Mouse (Mus musculus) midbrain, embryonic 13.5 days (tissue): ENCODE measurements at regions not wholly inside any gene's neighbourhood (a gene's known extent, or its start where the extent isn't known, plus 50 kb on each side); places are given as distances from the start of the nearest gene placed in this dataset.

Experiments used
- ATAC-seq: fragments of 200-750 bp; cut with Nextera tagmentation; 2 replicates; pipeline ENCODE4 v1.8.0; 2017; ENCODE audit warnings: mild to moderate bottlenecking, moderate TSS enrichment, moderate library complexity
- H3K27ac ChIP-seq: fragments of 300-500 bp; sonication (generic); 2 replicates; pipeline ENCODE4 v1.5.1; 2015; ENCODE audit warnings: inconsistent platforms, mild to moderate bottlenecking, moderate library complexity
- H3K27me3 ChIP-seq: fragments of 300-500 bp; sonication (generic); 2 replicates; pipeline ENCODE4 v1.6.1; 2015; ENCODE audit warnings: mild to moderate bottlenecking, inconsistent platforms
- H3K36me3 ChIP-seq: fragments of 300-500 bp; sonication (generic); 2 replicates; pipeline ENCODE4 v1.6.1; 2015; ENCODE audit warnings: mild to moderate bottlenecking, inconsistent platforms
- H3K4me1 ChIP-seq: fragments of 300-500 bp; sonication (generic); replicated peaks from 2 replicates; pipeline ENCODE4 v1.6.1; 2015; ENCODE audit warnings: inconsistent platforms
- H3K4me2 ChIP-seq: fragments of 300-500 bp; sonication (generic); replicated peaks from 2 replicates; pipeline ENCODE4 v1.6.1; 2015; ENCODE audit warnings: moderate library complexity, mild to moderate bottlenecking, inconsistent platforms
- H3K4me3 ChIP-seq: fragments of 300-500 bp; sonication (generic); replicated peaks from 2 replicates; pipeline ENCODE4 v1.5.1; 2015; ENCODE audit warnings: mild to moderate bottlenecking, inconsistent platforms
- H3K9ac ChIP-seq: fragments of 300-500 bp; sonication (generic); replicated peaks from 2 replicates; pipeline ENCODE4 v1.6.1; 2015; ENCODE audit warnings: mild to moderate bottlenecking, inconsistent platforms
- H3K9me3 ChIP-seq: fragments of 300-500 bp; sonication (generic); 2 replicates; pipeline ENCODE4 v1.6.1; 2016; ENCODE audit warnings: mild to moderate bottlenecking, inconsistent platforms
- WGBS: fragments of 180-500 bp; shearing (Covaris S2); methylation state at CpG from one replicate; pipeline ENCODE4 v1.1.7; 2015; 5-methylcytosine and 5-hydroxymethylcytosine counted together

DNA sequence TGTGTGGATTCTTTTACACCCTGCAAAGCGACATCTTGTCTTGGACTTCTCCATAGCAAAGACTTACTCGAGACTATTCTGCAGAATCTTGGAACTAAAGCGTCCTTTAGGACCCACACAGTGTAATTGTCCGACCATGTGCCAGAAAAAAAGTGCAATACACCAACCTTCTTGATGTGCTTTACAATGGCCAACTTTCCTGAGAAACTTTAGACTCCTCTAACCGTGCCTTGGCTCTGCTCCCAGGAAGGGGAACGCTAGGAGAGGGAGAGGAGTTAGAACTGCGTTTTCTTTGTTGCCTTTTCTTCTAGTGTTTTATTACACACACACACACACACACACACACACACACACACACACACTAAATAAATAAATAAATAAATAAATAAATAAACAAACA lies 515.1 kb upstream of the Mgmt start:
- Histone ChIP-seq H3K4me2 (no peak overlapping the region), H3K4me3 (no peak overlapping the region), H3K27ac (no peak overlapping the region), H3K9ac (no peak overlapping the region), H3K36me3 (no peaks in the 10 kb centered on the region), H3K27me3 (no peaks in the 10 kb centered on the region), H3K4me1 (no peaks in the 10 kb centered on the region), H3K9me3 (no peaks in the 10 kb centered on the region)
- no peak for ATAC-seq
- WGBS = 86% methylated on average over 6 of the region's 7 CpGs

DNA sequence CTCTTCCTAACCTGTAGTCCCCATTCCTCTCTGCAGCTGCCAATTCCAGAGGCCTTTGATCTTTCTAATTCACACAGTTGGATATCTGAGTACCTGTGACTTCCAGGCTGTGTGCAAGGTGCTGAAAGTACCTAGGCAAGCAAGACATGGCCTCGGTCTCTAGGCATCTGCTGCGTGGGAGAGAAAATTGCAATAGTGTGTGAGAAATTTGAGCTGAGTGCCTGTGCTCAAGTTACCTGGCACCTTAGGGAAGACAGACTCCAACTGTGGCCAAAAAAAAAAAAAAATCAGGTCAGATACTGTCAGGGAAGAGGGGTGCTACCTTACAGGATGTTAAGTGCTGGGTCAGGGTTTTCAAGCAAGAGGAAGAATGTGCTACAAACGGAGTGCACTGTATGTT lies 514.7 kb upstream of the Mgmt start:
- 82% methylated on average over 3 of the region's 3 CpGs for WGBS
- Histone ChIP-seq H3K27me3 (no peaks in the 10 kb centered on the region), H3K4me3 (no peak overlapping the region), H3K9ac (no peak overlapping the region), H3K4me1 (no peaks in the 10 kb centered on the region), H3K9me3 (no peaks in the 10 kb centered on the region), H3K36me3 (no peaks in the 10 kb centered on the region), H3K4me2 (no peak overlapping the region), H3K27ac (no peak overlapping the region)
- no peak for ATAC-seq

DNA sequence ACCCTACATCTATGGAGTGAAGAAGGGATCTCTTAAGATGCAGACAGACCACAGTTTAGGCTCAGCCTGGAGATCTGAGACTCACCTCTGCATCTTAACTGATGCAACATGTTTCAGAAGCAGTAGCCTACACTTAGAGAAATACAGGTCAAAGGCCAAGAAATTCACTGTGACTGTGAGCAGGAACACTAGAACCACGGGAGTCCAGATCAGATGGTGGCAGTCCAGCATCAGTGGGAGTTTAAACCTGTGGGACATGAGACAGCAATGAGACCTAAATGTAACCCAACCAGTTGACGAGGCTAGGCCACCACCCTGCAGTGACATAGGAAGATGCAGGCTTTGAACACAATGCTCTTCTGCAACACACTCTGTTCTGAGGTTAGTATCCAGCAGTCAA lies 511.1 kb upstream of the Mgmt start:
- H3K27me3 ChIP-seq = no peaks in the 10 kb centered on the region
- WGBS = 75% methylated on average over 2 of the region's 2 CpGs
- H3K9me3 ChIP-seq = no peaks in the 10 kb centered on the region
- no peaks in the 10 kb centered on the region for H3K36me3 ChIP-seq
- H3K9ac ChIP-seq = no peak overlapping the region
- no peaks in the 10 kb centered on the region for H3K4me1 ChIP-seq
- ATAC-seq = no peak
- no peak overlapping the region for H3K4me3 ChIP-seq
- no peak overlapping the region for H3K27ac ChIP-seq
- H3K4me2 ChIP-seq = no peak overlapping the region

DNA sequence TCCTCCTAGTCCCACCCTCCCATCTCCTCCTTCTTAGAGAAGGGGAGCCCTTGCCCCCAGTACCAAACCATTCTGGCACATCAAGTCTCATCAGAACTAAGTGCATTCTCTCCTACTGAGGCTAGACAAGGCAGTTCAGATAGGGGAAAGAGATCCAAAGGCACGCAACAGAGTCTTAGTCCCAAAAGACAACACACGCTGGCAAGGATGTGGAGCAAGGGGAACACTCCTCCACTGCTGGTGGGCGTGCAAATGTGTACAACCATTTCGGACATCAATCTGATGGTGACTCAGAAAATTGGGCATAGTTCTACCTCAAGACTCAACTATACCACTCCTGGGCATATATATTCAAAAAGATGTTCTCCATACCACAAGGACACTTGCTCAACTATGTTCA lies 506.7 kb upstream of the Mgmt start:
- Histone ChIP-seq H3K4me3 (no peak overlapping the region), H3K9me3 (no peaks in the 10 kb centered on the region), H3K4me2 (no peak overlapping the region), H3K9ac (no peak overlapping the region), H3K27ac (no peak overlapping the region), H3K27me3 (no peaks in the 10 kb centered on the region), H3K36me3 (no peaks in the 10 kb centered on the region), H3K4me1 (no peaks in the 10 kb centered on the region)
- WGBS = 94% methylated on average over 4 of the region's 4 CpGs
- no peak for ATAC-seq

DNA sequence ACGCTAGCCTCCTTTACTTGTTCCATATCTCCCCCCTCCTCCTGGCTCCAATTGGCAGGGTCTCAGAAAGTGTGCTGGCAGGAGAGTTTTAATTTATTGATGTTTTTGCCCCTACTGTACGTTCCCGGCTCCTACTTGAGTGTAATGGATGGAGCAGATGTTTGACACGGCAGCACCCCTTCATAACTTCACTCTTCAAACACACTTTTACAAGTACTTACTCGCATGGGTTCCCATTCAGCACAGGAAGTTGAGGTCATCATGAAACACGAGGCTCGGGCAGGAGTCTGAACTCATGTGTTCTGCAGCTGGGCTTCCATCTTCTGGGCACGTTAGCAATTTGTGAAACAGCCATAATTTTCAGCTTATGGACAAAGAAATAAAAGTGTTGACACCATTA lies 504.3 kb upstream of the Mgmt start:
- H3K9ac ChIP-seq = no peak overlapping the region
- no peak for ATAC-seq
- no peaks in the 10 kb centered on the region for H3K9me3 ChIP-seq
- H3K36me3 ChIP-seq = no peaks in the 10 kb centered on the region
- H3K4me2 ChIP-seq = no peak overlapping the region
- no peak overlapping the region for H3K27ac ChIP-seq
- H3K4me3 ChIP-seq = no peak overlapping the region
- H3K27me3 ChIP-seq = no peaks in the 10 kb centered on the region
- 79% methylated on average over 8 of the region's 8 CpGs for WGBS
- H3K4me1 ChIP-seq = peaks cover 7% of the 10 kb centered on the region; the same call in 1 of the 2 replicates

DNA sequence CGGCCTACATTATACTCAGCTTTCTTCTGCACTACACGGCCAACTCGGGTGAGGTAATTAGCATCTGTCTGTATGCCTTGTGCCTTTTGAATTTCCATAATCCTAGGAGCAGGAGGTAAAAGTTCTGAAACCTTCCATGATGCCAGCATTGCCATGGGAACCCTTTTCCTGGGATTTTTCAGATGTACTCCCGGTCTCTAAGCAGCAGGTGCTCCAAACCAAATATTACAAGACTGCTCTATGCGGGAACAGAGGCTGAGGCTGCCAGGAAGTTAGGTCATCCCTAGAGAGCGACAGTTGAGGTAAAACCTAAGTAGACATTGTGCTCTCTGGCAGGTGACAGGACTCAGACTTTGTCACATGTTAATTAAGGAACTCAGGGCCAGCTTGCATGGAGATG lies 501.0 kb upstream of the Mgmt start:
- WGBS = 49% methylated on average over 6 of the region's 6 CpGs
- peaks cover 7% of the 10 kb centered on the region; the same call in 1 of the 2 replicates for H3K4me1 ChIP-seq
- H3K36me3 ChIP-seq = no peaks in the 10 kb centered on the region
- no peak overlapping the region for H3K27ac ChIP-seq
- no peaks in the 10 kb centered on the region for H3K27me3 ChIP-seq
- H3K4me3 ChIP-seq = no peak overlapping the region
- ATAC-seq = no peak
- H3K4me2 ChIP-seq = no peak overlapping the region
- H3K9me3 ChIP-seq = no peaks in the 10 kb centered on the region
- no peak overlapping the region for H3K9ac ChIP-seq

DNA sequence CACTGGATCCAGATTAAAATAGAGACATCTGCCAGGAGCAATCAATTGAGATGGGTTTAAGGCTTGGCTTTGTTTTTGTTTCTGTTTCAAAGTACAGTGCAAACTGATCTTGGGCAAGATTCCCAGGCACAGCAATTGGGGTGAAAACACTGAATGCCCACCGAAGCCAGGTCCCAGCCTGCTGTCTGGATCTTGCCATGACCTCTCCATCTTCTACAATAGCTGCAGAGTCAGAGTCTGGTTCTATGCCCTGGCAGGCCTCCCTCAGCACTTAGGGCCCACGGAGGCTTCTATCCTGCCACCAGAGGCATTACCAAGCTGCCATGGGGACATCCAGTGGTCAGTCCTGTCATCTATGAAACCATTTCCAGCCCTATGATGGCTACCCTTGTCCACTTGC lies 498.6 kb upstream of the Mgmt start:
- H3K27me3 ChIP-seq = no peaks in the 10 kb centered on the region
- no peak overlapping the region for H3K9ac ChIP-seq
- no peaks in the 10 kb centered on the region for H3K36me3 ChIP-seq
- H3K4me2 ChIP-seq = no peak overlapping the region
- no peak overlapping the region for H3K27ac ChIP-seq
- H3K4me1 ChIP-seq = peaks cover 7% of the 10 kb centered on the region; the same call in 1 of the 2 replicates
- ATAC-seq = no peak
- WGBS = 67% methylated on average over 2 of the region's 2 CpGs
- H3K4me3 ChIP-seq = no peak overlapping the region
- H3K9me3 ChIP-seq = no peaks in the 10 kb centered on the region

DNA sequence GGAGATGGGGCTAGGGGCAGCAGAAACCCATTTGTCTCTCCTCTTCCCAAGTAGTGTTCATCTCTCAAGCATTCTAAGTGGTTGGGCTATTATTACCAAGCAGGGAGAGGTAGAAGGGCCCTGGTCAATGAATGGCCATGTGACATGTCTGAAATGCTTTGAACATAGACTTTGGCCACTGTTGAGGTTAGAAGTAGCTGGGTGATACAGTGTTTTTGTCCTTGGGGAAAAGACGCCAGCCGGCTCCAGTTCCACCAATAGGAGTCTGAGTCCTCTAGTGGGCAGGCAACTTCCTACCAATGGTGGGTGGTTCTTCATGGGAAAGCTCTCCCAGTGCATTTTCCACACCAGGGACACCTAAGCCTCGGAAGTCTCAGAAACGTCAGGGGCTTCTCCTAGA lies 497.3 kb upstream of the Mgmt start:
- Histone ChIP-seq H3K4me1 (peaks cover 7% of the 10 kb centered on the region; the same call in 1 of the 2 replicates), H3K9me3 (no peaks in the 10 kb centered on the region), H3K27me3 (no peaks in the 10 kb centered on the region), H3K9ac (no peak overlapping the region), H3K36me3 (no peaks in the 10 kb centered on the region), H3K4me2 (no peak overlapping the region), H3K27ac (no peak overlapping the region), H3K4me3 (no peak overlapping the region)
- WGBS = 93% methylated on average over 4 of the region's 4 CpGs
- no peak for ATAC-seq

DNA sequence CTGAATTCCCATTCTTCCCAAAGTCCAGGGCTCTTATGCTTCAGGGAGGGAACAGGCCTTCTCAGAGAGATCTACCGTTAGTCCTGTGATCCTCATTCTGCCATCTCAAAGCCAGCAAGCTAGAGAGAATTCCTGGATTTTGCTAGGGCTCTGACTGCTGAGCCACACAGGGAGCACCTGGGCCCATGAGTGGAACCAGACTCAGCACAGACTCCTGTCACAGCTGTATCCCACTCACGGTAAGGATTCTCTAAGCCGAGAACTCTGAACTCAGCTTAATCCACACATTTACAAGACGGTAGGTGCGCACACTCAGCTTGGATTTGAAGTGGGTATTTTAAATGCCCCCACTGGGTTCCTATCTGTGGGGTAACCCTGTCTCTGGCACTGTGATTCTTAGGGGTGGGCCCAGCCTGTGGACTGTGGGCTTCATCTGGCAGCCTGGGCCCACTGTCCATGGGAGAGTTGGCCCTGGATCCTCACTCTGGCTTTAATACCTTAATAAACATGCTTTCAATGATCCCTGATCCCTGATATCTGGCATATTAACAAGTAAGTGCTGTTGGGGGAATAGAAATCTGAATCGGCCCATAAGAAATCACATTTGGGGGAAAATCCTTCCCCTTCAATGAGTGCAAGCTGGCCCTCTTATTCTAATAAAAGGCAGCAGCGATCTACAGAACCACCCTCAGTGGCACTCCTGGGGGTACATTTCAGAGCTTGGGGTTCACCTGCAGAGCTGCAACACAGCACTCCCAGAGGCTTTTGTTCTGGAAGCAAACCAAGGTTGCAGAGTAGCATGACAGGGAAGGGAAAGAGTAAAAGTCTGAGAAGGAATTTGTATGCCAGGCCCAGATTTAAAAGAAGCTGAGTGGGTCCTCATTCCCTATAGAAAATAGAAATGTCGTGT lies 491.5 kb upstream of the Mgmt start:
- no peak overlapping the region for H3K4me2 ChIP-seq
- no peak for ATAC-seq
- H3K9ac ChIP-seq = no peak overlapping the region
- no peak overlapping the region for H3K4me3 ChIP-seq
- H3K9me3 ChIP-seq = no peaks in the 10 kb centered on the region
- no peaks in the 10 kb centered on the region for H3K27me3 ChIP-seq
- no peaks in the 10 kb centered on the region for H3K36me3 ChIP-seq
- H3K4me1 ChIP-seq = no peaks in the 10 kb centered on the region
- 82% methylated on average over 8 of the region's 8 CpGs for WGBS
- H3K27ac ChIP-seq = no peak overlapping the region

DNA sequence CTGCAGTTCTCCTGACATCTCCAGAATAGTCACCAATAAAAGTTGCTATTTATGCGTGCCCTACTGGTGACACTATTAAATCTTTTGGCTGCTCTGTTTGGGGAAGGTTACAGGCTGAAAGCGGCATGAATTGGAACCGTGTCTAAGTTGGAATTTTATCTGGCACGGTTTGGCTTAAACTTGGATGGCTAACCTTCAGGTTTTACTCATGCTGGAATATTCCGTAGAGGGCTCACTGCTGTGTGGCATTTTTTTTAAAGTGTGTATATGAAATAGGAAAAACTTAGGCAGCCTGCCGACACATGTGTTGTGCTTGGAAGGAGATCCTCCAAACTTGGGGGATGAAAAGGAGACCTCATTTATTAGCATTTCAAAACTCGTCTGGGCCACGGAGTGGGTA lies 489.0 kb upstream of the Mgmt start:
- 83% methylated on average over 8 of the region's 8 CpGs for WGBS
- H3K9me3 ChIP-seq = no peaks in the 10 kb centered on the region
- H3K4me2 ChIP-seq = no peak overlapping the region
- H3K36me3 ChIP-seq = no peaks in the 10 kb centered on the region
- H3K27me3 ChIP-seq = no peaks in the 10 kb centered on the region
- H3K4me1 ChIP-seq = no peaks in the 10 kb centered on the region
- no peak overlapping the region for H3K27ac ChIP-seq
- H3K4me3 ChIP-seq = no peak overlapping the region
- no peak for ATAC-seq
- no peak overlapping the region for H3K9ac ChIP-seq

DNA sequence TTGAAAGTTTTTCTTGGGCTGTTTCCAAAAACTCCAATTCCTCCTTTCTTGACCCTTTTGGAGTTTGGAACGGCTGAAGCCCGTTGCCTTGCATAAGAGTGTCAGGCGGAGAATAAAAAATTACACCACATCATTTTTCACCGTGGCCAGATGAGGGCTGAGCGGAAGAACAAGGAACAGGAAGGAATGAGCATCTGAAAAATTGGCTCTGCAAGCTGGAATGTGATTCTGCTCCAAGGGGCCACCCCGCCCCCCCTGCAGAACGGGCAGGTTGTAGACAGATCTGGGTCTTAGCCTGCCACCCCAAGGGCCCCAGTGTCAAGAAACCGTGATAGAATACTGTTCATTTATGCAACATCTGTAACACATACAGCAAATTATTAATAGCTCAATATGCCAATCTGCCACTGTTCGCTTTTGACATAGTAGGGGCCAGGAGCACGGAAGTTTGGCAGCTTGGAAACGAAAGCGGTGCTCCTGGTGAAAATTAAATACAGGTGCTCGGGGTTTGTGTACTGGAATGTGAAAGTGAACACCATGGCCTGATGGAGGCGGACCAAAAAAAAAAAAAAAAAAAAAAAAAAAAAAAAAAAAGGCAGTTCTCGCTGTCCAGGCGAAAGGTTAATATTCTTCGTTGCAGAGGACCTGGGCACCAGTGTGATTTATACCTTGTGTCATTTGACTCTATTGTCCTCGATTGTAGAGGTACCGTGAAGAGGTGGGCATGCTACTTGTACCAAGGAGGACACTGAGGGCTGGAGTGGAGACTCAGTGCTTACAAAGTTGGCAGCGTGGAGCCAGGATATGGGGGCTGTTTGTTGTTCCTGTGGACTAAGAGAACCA lies 487.9 kb upstream of the Mgmt start:
- no peaks in the 10 kb centered on the region for H3K9me3 ChIP-seq
- H3K36me3 ChIP-seq = no peaks in the 10 kb centered on the region
- no peaks in the 10 kb centered on the region for H3K27me3 ChIP-seq
- no peak overlapping the region for H3K9ac ChIP-seq
- no peak overlapping the region for H3K27ac ChIP-seq
- no peak overlapping the region for H3K4me3 ChIP-seq
- H3K4me2 ChIP-seq = no peak overlapping the region
- 87% methylated on average over 20 of the region's 20 CpGs for WGBS
- no peaks in the 10 kb centered on the region for H3K4me1 ChIP-seq
- no peak for ATAC-seq

DNA sequence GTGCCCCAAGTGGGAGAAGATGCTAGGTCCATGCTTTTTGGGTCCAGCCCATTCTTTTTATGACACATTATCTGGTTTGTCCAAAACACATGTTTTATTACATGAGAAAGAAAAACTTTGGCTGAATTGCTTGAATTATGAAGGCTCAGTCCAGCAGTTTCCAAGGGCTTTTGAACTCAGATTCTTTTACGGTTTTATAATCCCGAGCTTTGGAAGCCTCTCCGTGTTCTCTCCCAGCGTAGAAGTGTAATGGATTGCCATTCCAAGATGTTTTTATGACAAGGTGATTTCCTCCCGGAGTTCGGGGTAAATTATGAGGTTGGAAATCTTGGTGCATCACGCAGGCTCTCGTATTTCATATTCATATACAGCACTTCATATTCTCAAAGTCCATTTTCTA lies 479.6 kb upstream of the Mgmt start:
- no peak overlapping the region for H3K27ac ChIP-seq
- H3K9me3 ChIP-seq = no peaks in the 10 kb centered on the region
- WGBS = 93% methylated on average over 8 of the region's 8 CpGs

More for the DNA sequence above, 479.6 kb upstream of the Mgmt start:
- no peaks in the 10 kb centered on the region for H3K27me3 ChIP-seq
- no peaks in the 10 kb centered on the region for H3K4me1 ChIP-seq
- H3K4me2 ChIP-seq = no peak overlapping the region
- no peak for ATAC-seq
- H3K4me3 ChIP-seq = no peak overlapping the region
- no peak overlapping the region for H3K9ac ChIP-seq
- H3K36me3 ChIP-seq = no peaks in the 10 kb centered on the region
